Mouse (Mus musculus): ENCODE data around the gene Bmyc.
"Not testable (repeated sequence)": the region's sequence is repeated elsewhere in the genome, so short reads cannot be mapped to it uniquely, and the experiment has no call there.

The Bmyc gene

GRCm38 (mm10) chr2:25706643-25707481 is at the start of gene Bmyc:
Bmyc (plus strand) TSS chr2:25706739.
- no peak for TF ChIP-seq GATA4 (IDR thresholded peaks at IDR 0.05; ENCODE audit: insufficient replicate concordance, low read length)

DNA sequence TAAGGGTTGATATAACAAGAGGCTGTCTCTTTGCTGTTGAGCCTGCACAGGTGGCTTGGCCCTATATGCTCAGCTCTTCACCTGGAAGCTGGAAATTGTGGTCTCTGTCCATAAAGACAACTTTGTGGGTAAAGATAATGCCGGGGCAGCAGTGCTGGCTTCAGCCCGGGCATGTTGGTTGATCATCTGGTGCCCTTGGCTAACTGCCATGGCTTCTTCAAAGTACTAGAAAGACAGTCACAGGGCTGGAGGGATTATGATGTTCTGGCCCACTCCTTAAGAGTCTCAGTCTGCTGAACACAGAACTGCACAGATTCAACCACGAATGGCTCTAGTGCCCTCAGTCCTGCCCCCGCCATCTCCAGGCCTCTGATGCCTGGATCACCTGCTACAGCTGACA is 49.3 kb upstream of the Bmyc start:
- TF ChIP-seq GATA4 (IDR thresholded peaks at IDR 0.05; ENCODE audit: insufficient replicate concordance, low read length): no peak

- TF ChIP-seq GATA4 (IDR thresholded peaks at IDR 0.05; ENCODE audit: insufficient replicate concordance, low read length): no peak
Observed at GRCm38 (mm10) chr2:25657652-25658051, 48.9 kb upstream of the Bmyc start, which contains the start of gene Lcn5. Lcn5 (plus strand) TSS chr2:25657952.

- no peak for TF ChIP-seq GATA4 (IDR thresholded peaks at IDR 0.05; ENCODE audit: insufficient replicate concordance, low read length)
Observed at GRCm38 (mm10) chr2:25660279-25660678, 46.3 kb upstream of the Bmyc start.

GRCm38 (mm10) chr2:25661245-25661970 is 45.1 kb upstream of the Bmyc start:
- TF ChIP-seq GATA4 (IDR thresholded peaks at IDR 0.05; ENCODE audit: insufficient replicate concordance, low read length): no peak

GRCm38 (mm10) chr2:25663511-25663910 is 43.0 kb upstream of the Bmyc start:
- no peak for TF ChIP-seq GATA4 (IDR thresholded peaks at IDR 0.05; ENCODE audit: insufficient replicate concordance, low read length)

DNA sequence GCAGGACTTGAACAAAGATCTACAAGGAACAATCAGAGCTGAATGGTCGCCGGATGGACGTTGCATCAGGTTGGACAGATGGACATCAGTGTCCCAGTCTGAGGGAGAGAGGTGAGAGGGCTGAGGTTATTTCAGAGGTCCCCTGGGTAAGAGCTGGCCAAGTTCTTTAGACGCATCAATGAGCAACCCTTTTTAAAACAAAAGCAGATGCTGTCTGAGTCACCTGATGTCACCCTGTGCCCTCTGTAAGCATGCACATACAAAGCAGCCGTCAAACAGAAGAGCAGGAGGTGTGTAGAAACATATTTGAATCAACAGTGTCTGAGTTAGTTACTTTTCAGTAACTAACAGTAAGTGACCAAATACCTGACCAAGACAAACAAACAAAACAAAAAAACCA is 42.4 kb upstream of the Bmyc start:
- TF ChIP-seq GATA4 (IDR thresholded peaks at IDR 0.05; ENCODE audit: insufficient replicate concordance, low read length): no peak

DNA sequence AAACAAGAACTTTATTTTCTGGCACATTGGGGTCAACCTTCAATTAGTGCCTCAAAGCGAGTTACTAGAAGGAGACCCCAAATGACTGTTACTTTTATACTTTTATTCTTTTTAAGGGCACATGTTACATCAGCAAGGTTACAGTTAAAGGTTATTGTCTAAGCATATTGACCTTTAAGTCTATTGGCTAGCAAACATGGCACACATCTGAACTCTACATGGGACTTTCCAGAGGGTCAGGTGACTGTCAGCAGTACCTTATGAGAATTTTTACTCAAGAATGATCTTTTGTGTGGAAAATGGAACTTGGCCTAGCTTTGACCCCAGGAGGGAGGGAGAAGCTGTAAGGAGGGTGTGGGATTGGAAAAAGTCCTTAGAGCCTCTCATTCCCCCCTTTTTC is 40.0 kb upstream of the Bmyc start:
- no peak for TF ChIP-seq GATA4 (IDR thresholded peaks at IDR 0.05; ENCODE audit: insufficient replicate concordance, low read length)

DNA sequence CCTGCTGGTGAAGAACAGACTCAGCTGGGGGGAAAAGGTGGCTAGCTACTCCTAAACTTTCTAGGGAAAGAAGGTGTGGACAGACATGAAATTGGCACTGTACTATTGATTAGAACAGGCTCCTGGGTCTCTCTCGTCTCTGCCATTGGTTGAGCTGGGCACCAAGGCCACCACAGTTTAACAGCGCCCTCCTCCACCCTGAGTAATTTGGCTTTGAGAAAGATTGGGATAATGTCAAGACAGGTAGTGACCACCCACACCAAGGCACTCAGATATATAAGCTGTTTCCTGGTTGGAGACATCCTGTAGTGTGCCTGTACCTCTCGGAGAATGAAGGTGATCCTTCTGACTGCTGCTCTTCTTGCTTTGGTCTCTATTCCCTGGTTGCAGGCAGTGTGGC is 30.1 kb upstream of the Bmyc start, which contains the start of gene Lcn6:
Gene Lcn6, plus strand, starts transcription at position 301 of the 400 bp plus-strand sequence.
- TF ChIP-seq GATA4 (IDR thresholded peaks at IDR 0.05; ENCODE audit: insufficient replicate concordance, low read length): no peak

GRCm38 (mm10) chr2:25679559-25679958 is 27.0 kb upstream of the Bmyc start:
- TF ChIP-seq GATA4 (IDR thresholded peaks at IDR 0.05; ENCODE audit: insufficient replicate concordance, low read length): no peak

DNA sequence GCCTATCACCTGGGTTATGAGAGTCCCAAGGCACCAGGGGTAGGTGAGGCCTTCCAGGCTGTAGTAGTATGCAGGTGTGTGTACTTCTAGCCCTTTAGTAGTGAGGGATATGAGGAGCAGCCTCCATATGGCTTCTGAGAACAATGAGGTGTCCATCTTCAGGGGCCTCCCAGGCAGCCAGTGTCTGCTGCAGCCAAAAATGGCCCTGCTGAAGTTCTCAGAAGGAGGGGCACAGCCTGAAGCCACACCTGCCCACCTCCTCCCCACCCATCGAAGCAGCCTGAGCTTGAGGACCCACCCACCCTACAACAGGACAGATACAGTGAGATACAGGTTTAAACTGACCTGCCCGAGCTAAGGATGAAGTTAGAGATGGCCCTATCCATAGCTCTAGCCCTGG is 24.1 kb upstream of the Bmyc start, which contains the start of gene Lcn10:
Gene Lcn10, plus strand, starts transcription at position 301 of the 400 bp plus-strand sequence.
- TF ChIP-seq GATA4 (IDR thresholded peaks at IDR 0.05; ENCODE audit: insufficient replicate concordance, low read length): no peak

GRCm38 (mm10) chr2:25686941-25687340 is 19.6 kb upstream of the Bmyc start:
- no peak for TF ChIP-seq GATA4 (IDR thresholded peaks at IDR 0.05; ENCODE audit: insufficient replicate concordance, low read length)

DNA sequence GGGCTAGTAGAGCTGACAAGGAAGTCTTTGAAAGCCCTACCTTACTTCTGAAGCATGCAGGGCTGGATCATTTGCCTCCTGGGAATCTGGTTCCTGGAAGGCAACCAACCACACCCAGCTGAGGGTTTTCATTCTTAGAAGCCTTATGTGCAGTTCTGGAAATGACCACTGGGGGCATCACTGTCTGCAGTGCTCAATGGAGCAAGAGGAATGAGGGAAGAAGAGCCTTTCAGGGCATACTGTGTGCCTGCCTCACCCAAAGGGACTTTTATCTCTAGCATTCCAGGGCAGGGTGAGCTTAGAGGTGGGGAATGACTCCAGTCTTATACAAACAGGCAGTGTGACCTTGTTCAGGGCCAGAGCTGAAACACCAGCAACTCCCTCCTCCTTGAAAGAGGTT is 11.9 kb upstream of the Bmyc start:
- TF ChIP-seq GATA4 (IDR thresholded peaks at IDR 0.05; ENCODE audit: insufficient replicate concordance, low read length): no peak

- TF ChIP-seq GATA4 (IDR thresholded peaks at IDR 0.05; ENCODE audit: insufficient replicate concordance, low read length): no peak
Observed at GRCm38 (mm10) chr2:25696951-25697350, 9.6 kb upstream of the Bmyc start.

GRCm38 (mm10) chr2:25698696-25699095 is 7.8 kb upstream of the Bmyc start:
- no peak for TF ChIP-seq GATA4 (IDR thresholded peaks at IDR 0.05; ENCODE audit: insufficient replicate concordance, low read length)

- TF ChIP-seq GATA4 (IDR thresholded peaks at IDR 0.05; ENCODE audit: insufficient replicate concordance, low read length): not testable (repeated sequence)
Observed at GRCm38 (mm10) chr2:25699743-25700142, 6.8 kb upstream of the Bmyc start, which contains the start of gene Obp2a. Obp2a (plus strand) TSS chr2:25700043.

Data from liver, adult (tissue).